Mouse (Mus musculus): Measurements from ENCODE around the gene Tbc1d10c. TPM values are rescaled to one million over a fixed set of nuclear protein-coding genes. Genes with fewer than 3 reads are reported as not detected.

The Tbc1d10c gene
- polyA plus RNA-seq, 1 experiment, result 0.98 TPM

DNA sequence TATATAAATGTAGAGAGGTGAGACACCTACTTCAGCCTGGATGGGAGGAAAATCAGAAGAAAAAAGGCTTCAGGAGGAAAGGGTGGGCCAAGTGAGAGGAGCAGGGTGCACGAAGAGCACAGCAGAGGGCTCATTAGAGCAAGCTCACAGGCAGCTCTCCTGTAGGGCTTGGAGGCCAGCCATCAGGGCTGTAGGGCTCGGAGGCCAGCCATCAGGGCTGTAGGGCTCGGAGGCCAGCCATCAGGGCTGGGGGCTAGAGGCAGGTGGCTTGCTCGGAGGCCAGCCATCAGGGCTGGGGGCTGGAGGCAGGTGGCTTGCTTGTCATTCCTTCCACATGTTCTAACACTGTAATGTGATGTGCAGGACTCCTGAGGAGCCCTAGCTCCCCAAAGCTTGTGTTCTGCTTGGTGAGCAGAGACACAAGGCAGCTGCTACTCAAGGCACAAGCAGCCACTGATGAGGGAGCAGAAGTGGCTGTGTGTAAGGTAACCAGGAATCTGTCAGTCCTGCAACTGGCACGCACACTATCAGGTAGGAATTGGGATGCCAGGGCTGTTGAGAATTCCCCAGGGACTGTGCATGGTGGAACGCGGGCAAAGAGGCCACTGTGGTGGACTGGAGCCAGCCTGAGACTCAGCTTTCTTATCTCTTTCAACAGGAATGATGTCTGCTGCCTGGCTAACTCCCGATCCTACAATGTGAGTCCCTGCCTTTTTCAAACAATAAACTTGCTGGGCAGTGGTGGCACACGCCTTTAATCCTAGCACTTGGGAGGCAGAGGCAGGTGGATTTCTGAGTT lies 24.2 kb downstream of the Tbc1d10c start:
- H3K36me3 ChIP-seq (ENCODE audit: control insufficient read depth, insufficient read depth, low read length), result no peaks in the 10 kb centered on the region
- TF ChIP-seq CTCF (IDR thresholded peaks at IDR 0.05; ENCODE audit: control insufficient read depth, insufficient read depth, insufficient replicate concordance, low read depth, low read length) (no peak), POLR2A (IDR thresholded peaks at IDR 0.05; ENCODE audit: control insufficient read depth, low read depth, low read length) (no peak)
- H3K4me3 ChIP-seq (ENCODE audit: control insufficient read depth, low read depth, low read length), result no peak overlapping the region
- H3K27me3 ChIP-seq (ENCODE audit: control insufficient read depth, insufficient read depth, low read length), result no peaks in the 10 kb centered on the region
- peaks cover 12% of the 10 kb centered on the region for H3K4me1 ChIP-seq (ENCODE audit: control insufficient read depth, insufficient read depth, low read length)
- no peak overlapping the region for H3K27ac ChIP-seq (ENCODE audit: control insufficient read depth, insufficient read depth, low read depth, low read length)

DNA sequence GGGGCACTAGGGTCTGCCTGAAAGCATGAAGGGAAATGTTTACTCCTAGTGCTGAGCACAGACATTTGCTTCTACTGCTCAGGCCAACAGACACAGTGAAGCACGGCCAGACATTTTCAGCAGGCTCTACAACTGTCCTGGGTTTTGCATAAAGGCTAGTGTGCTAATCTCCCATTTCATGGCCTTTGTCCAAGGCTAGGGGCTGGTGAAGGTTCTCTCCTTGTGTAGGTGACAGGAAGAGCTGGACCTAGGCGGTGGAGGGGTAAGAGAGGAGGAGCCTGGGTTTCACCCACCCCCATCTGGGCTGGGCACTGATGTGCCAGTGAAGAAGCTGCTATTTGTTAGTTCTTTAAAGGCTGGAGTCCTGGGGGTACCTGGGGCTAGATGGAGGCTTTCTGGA lies 26.4 kb downstream of the Tbc1d10c start:
- TF ChIP-seq CTCF (IDR thresholded peaks at IDR 0.05; ENCODE audit: control insufficient read depth, insufficient read depth, insufficient replicate concordance, low read depth, low read length) (no peak), POLR2A (IDR thresholded peaks at IDR 0.05; ENCODE audit: control insufficient read depth, low read depth, low read length) (no peak)
- Histone ChIP-seq H3K27ac (ENCODE audit: control insufficient read depth, insufficient read depth, low read depth, low read length) (no peak overlapping the region), H3K4me3 (ENCODE audit: control insufficient read depth, low read depth, low read length) (no peak overlapping the region), H3K36me3 (ENCODE audit: control insufficient read depth, insufficient read depth, low read length) (no peaks in the 10 kb centered on the region), H3K27me3 (ENCODE audit: control insufficient read depth, insufficient read depth, low read length) (no peaks in the 10 kb centered on the region), H3K4me1 (ENCODE audit: control insufficient read depth, insufficient read depth, low read length) (peaks cover 9% of the 10 kb centered on the region)

DNA sequence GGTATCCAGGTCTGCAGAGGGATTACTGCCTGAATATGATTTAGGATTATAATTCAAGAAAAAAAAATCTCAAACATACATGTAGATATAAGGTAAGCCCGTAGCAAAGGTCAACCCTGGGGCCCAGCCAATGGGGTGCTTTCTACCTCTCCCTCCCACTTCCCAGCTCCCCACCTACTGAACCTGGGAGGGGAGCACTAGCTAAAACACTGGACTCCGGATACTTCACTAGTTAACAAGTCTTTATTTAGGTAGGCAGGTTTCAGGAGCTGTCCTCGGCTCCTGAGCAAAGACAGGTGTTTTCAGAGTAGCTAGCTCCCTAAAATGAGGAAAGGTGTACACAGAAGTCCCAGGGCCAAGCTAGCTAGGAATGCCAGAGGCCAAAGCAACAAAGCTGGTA lies 27.0 kb downstream of the Tbc1d10c start:
- Histone ChIP-seq H3K36me3 (ENCODE audit: control insufficient read depth, insufficient read depth, low read length) (no peaks in the 10 kb centered on the region), H3K4me3 (ENCODE audit: control insufficient read depth, low read depth, low read length) (no peak overlapping the region), H3K27ac (ENCODE audit: control insufficient read depth, insufficient read depth, low read depth, low read length) (no peak overlapping the region), H3K27me3 (ENCODE audit: control insufficient read depth, insufficient read depth, low read length) (no peaks in the 10 kb centered on the region), H3K4me1 (ENCODE audit: control insufficient read depth, insufficient read depth, low read length) (peaks cover 8% of the 10 kb centered on the region)
- TF ChIP-seq CTCF (IDR thresholded peaks at IDR 0.05; ENCODE audit: control insufficient read depth, insufficient read depth, insufficient replicate concordance, low read depth, low read length) (no peak), POLR2A (IDR thresholded peaks at IDR 0.05; ENCODE audit: control insufficient read depth, low read depth, low read length) (no peak)

DNA sequence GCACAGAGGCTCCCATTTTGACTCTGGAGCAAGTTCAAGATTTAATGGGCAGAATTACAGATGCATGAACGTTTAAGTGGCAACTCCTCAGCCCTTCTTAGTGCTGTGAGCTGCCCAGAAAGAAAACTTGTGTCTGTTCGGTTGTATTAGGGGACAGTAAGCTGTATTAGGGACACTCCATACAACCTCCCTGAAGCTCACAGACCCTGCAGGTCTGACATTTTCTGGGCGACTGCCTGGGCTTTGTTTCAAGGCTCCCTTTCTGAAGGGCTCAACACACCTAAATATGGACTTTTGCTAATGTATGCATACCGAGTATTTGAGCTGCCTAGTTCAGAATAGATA lies 27.6 kb downstream of the Tbc1d10c start:
- Histone ChIP-seq H3K4me3 (ENCODE audit: control insufficient read depth, low read depth, low read length) (peak overlapping the region; percentile 93), H3K27ac (ENCODE audit: control insufficient read depth, insufficient read depth, low read depth, low read length) (peak overlapping the region; percentile 33), H3K4me1 (ENCODE audit: control insufficient read depth, insufficient read depth, low read length) (peaks cover 8% of the 10 kb centered on the region), H3K36me3 (ENCODE audit: control insufficient read depth, insufficient read depth, low read length) (no peaks in the 10 kb centered on the region), H3K27me3 (ENCODE audit: control insufficient read depth, insufficient read depth, low read length) (no peaks in the 10 kb centered on the region)
- TF ChIP-seq CTCF (IDR thresholded peaks at IDR 0.05; ENCODE audit: control insufficient read depth, insufficient read depth, insufficient replicate concordance, low read depth, low read length), result no peak
- no peak for TF ChIP-seq POLR2A (IDR thresholded peaks at IDR 0.05; ENCODE audit: control insufficient read depth, low read depth, low read length)

DNA sequence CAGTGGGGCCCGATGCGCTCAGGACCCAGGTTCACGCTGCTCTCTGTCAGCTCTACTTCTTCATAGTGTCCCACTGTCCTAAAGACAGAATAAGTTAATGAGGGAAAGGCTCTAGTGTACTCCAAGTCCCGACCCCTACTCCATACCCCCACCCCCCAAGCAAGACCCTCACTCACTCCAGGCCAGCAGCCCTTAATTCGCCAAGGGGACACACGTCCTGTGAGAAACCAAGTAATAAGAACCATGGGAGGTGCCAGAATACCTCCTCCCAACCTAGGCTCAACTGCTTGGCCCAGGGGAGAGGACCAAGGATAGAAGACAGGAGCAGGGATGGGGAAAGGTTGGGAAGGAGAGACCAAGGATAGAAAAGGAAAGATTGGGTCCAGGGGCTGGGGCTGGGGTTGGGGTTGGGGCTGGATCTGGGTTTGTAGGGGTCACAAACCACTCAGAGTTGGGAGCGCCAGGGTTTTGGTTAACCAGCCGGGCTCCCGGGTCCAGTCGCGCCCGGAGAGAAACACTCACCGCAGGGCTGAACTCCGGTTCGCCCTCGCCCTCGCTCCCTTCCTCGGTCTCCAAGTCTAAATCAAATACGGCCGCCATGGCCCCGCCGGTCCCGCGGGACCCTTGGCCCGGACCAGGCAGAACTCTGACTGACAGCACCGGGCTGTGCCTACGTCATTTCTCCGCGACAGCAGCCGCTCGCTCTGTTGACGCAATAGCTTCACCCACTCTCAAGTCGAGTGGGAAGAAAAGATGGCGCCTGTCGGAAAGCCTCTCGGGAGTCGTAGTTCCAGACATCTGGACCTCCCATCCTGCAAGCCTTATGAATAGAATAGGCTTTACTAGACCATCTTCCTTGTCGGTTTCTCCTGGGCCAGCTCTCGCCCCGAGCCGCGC lies 28.2 kb downstream of the Tbc1d10c start, which contains the start of gene Rps6kb2:
TSS of gene Rps6kb2 (minus strand) at position 709 of the 897 bp plus-strand sequence.
- no peaks in the 10 kb centered on the region for H3K36me3 ChIP-seq (ENCODE audit: control insufficient read depth, insufficient read depth, low read length)
- peak within 1 kb of the TSS; percentile 93 for H3K4me3 ChIP-seq (ENCODE audit: control insufficient read depth, low read depth, low read length)
- TF ChIP-seq POLR2A (IDR thresholded peaks at IDR 0.05; ENCODE audit: control insufficient read depth, low read depth, low read length), result peak; percentile 63
- 0 out of 2 replicates have a peak, but pooled peaks have one; percentile 6 for TF ChIP-seq CTCF (IDR thresholded peaks at IDR 0.05; ENCODE audit: control insufficient read depth, insufficient read depth, insufficient replicate concordance, low read depth, low read length)

DNA sequence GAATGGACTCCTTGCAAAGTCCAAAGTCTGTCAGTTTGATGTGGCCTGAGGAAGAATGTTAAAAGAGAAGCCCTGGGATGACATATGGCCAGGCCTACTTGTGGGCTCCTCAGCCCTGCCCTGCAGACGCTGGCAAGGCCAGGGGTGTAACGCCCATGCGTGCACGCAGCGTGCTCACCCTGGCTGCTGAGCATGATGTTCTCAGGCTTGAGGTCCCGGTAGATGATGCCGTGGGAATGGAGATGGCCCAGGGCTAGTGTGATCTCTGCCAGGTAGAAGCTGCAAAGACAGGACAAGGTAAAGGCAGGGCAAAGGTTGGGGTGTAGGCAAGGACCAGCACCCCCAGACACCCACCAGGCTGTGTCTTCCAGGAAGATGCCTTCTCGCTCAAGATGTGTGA lies 32.0 kb downstream of the Tbc1d10c start:
- H3K4me3 ChIP-seq (ENCODE audit: control insufficient read depth, low read depth, low read length), result no peak overlapping the region
- H3K27ac ChIP-seq (ENCODE audit: control insufficient read depth, insufficient read depth, low read depth, low read length), result no peak overlapping the region
- H3K36me3 ChIP-seq (ENCODE audit: control insufficient read depth, insufficient read depth, low read length), result no peaks in the 10 kb centered on the region
- H3K4me1 ChIP-seq (ENCODE audit: control insufficient read depth, insufficient read depth, low read length), result peaks cover 8% of the 10 kb centered on the region
- TF ChIP-seq CTCF (IDR thresholded peaks at IDR 0.05; ENCODE audit: control insufficient read depth, insufficient read depth, insufficient replicate concordance, low read depth, low read length) (no peak), POLR2A (IDR thresholded peaks at IDR 0.05; ENCODE audit: control insufficient read depth, low read depth, low read length) (no peak)
- no peaks in the 10 kb centered on the region for H3K27me3 ChIP-seq (ENCODE audit: control insufficient read depth, insufficient read depth, low read length)

More for the DNA sequence above, 28.2 kb downstream of the Tbc1d10c start, which contains the start of gene Rps6kb2:
- Histone ChIP-seq H3K27me3 (ENCODE audit: control insufficient read depth, insufficient read depth, low read length) (no peaks in the 10 kb centered on the region), H3K27ac (ENCODE audit: control insufficient read depth, insufficient read depth, low read depth, low read length) (peak within 1 kb of the TSS; percentile 33), H3K4me1 (ENCODE audit: control insufficient read depth, insufficient read depth, low read length) (peaks cover 8% of the 10 kb centered on the region)

DNA sequence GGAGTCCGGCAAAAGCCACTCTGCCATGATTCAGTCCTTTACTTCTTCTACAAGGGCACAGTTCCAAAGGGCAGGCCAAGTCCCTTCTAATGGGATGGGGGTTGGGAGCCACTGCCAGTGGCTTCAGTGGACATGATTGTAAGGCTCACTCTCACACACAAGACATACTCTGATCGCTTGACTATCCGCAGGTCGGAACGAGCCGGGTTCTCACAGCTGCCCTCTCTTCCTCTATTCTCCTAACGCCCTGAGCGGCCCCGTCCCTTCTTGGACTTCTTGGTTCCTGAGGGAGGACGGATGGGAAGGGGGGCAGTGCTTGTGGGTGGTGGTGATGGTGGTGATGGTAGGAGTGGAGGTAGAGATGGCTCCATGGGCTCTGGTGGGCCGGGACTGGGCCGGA lies 34.3 kb downstream of the Tbc1d10c start:
- Histone ChIP-seq H3K36me3 (ENCODE audit: control insufficient read depth, insufficient read depth, low read length) (no peaks in the 10 kb centered on the region), H3K4me3 (ENCODE audit: control insufficient read depth, low read depth, low read length) (no peak overlapping the region), H3K27ac (ENCODE audit: control insufficient read depth, insufficient read depth, low read depth, low read length) (no peak overlapping the region), H3K27me3 (ENCODE audit: control insufficient read depth, insufficient read depth, low read length) (no peaks in the 10 kb centered on the region), H3K4me1 (ENCODE audit: control insufficient read depth, insufficient read depth, low read length) (no peaks in the 10 kb centered on the region)
- TF ChIP-seq POLR2A (IDR thresholded peaks at IDR 0.05; ENCODE audit: control insufficient read depth, low read depth, low read length) (no peak), CTCF (IDR thresholded peaks at IDR 0.05; ENCODE audit: control insufficient read depth, insufficient read depth, insufficient replicate concordance, low read depth, low read length) (no peak)
